In genomic region chr11:95384973-95385320, GRCm38 (mm10) we compare ENCODE assay signal across 8 mouse cellular contexts. TPM values are rescaled to one million over a fixed set of nuclear protein-coding genes. Genes with fewer than 3 reads are reported as not detected.
DNase-seq lines count a peak whose midpoint lies in the region; ATAC-seq and TF ChIP-seq lines count a peak whose summit lies in the region.

No protein-coding gene starts in this region.

- no peaks in the 10 kb centered on the region for H3K9me3 ChIP-seq in embryonic facial prominence, embryonic 13.5 days
- no peaks in the 10 kb centered on the region for H3K9me3 ChIP-seq in intestine, embryonic 15.5 days
- H3K9me3 ChIP-seq in neural tube, embryonic 12.5 days, result no peaks in the 10 kb centered on the region

- TF ChIP-seq CTCF in lung, adult 2 months (IDR thresholded peaks at IDR 0.05; ENCODE audit: insufficient read depth, low read length), result no peak

- H3K27ac ChIP-seq in embryonic facial prominence, embryonic 13.5 days, result peak overlapping the region; percentile 88
- peak overlapping the region; percentile 75 for H3K27ac ChIP-seq in intestine, embryonic 15.5 days
- H3K27ac ChIP-seq in neural tube, embryonic 12.5 days, result peak overlapping the region; percentile 65

- no peaks in the 10 kb centered on the region for H3K27me3 ChIP-seq in embryonic facial prominence, embryonic 13.5 days
- no peaks in the 10 kb centered on the region for H3K27me3 ChIP-seq in intestine, embryonic 15.5 days (replicated peaks)
- no peaks in the 10 kb centered on the region for H3K27me3 ChIP-seq in neural tube, embryonic 12.5 days (replicated peaks)

- H3K9ac ChIP-seq in embryonic facial prominence, embryonic 13.5 days, result peak overlapping the region; percentile 90
- peak overlapping the region; percentile 90 for H3K9ac ChIP-seq in intestine, embryonic 15.5 days
- H3K9ac ChIP-seq in neural tube, embryonic 12.5 days, result peak overlapping the region; percentile 73

- H3K4me3 ChIP-seq in lung, adult 2 months (replicated peaks; ENCODE audit: extremely low read depth, low read depth, low read length), result peak overlapping the region; percentile 87
- H3K4me3 ChIP-seq in embryonic facial prominence, embryonic 13.5 days, result peak overlapping the region; percentile 91
- peak overlapping the region; percentile 96 for H3K4me3 ChIP-seq in intestine, embryonic 15.5 days (replicated peaks)
- peak overlapping the region; percentile 70 for H3K4me3 ChIP-seq in neural tube, embryonic 12.5 days

- no peak for ATAC-seq in embryonic facial prominence, embryonic 13.5 days (ENCODE audit: insufficient number of reproducible peaks, insufficient read depth, low FRiP score, low TSS enrichment, low read depth)
- peak; percentile 10; the same call in 1 of the 2 replicates for ATAC-seq in intestine, embryonic 15.5 days
- peak; percentile 62; the same call in 1 of the 2 replicates for ATAC-seq in neural tube, embryonic 12.5 days (ENCODE audit: low FRiP score, low read depth)

- peak overlapping the region; percentile 65 for H3K4me2 ChIP-seq in embryonic facial prominence, embryonic 13.5 days
- H3K4me2 ChIP-seq in intestine, embryonic 15.5 days (replicated peaks), result peak overlapping the region; percentile 54
- peak overlapping the region; percentile 61 for H3K4me2 ChIP-seq in neural tube, embryonic 12.5 days (replicated peaks)

- 0% methylated on average over 14 of the region's 14 CpGs for WGBS in lung, adult 2 months
- under 1% methylated on average over 14 of the region's 14 CpGs for WGBS in embryonic facial prominence, embryonic 13.5 days
- WGBS in intestine, embryonic 15.5 days, result under 1% methylated on average over 14 of the region's 14 CpGs
- under 1% methylated on average over 14 of the region's 14 CpGs for WGBS in neural tube, embryonic 12.5 days

- H3K4me1 ChIP-seq in lung, adult 2 months (ENCODE audit: control insufficient read depth, insufficient read depth, low read length), result peaks cover 7% of the 10 kb centered on the region
- peaks cover 8% of the 10 kb centered on the region for H3K4me1 ChIP-seq in embryonic facial prominence, embryonic 13.5 days
- H3K4me1 ChIP-seq in intestine, embryonic 15.5 days (replicated peaks), result peaks cover 4% of the 10 kb centered on the region; the same call in 1 of the 2 replicates
- peaks cover 10% of the 10 kb centered on the region for H3K4me1 ChIP-seq in neural tube, embryonic 12.5 days

- no peak for TF ChIP-seq POLR2A in lung, adult 2 months (IDR thresholded peaks at IDR 0.05; ENCODE audit: borderline replicate concordance, extremely low read depth, low read depth, low read length)

- DNase-seq in lung, adult 2 months, result no peak
- DNase-seq in lung, postnatal 25 days (ENCODE audit: low spot score), result no peak
- no peak for DNase-seq in layer of hippocampus, postnatal 36 days
- no peak for DNase-seq in embryo, embryonic 10 days (ENCODE audit: low spot score)
- DNase-seq in retina, postnatal 1 day, result no peak

- H3K36me3 ChIP-seq in embryonic facial prominence, embryonic 13.5 days, result peaks cover 58% of the 10 kb centered on the region
- H3K36me3 ChIP-seq in intestine, embryonic 15.5 days, result peaks cover 21% of the 10 kb centered on the region
- peaks cover 45% of the 10 kb centered on the region for H3K36me3 ChIP-seq in neural tube, embryonic 12.5 days

RNA-seq across cellular contexts. Expression of gene Slc35b1, which starts 0.5 kb away (rescaled TPM):
- polyA plus RNA-seq in lung, adult 2 months (2012; rRNA removed), result 60.6 and 80.9 TPM in 2 replicates
- polyA plus RNA-seq in embryonic facial prominence, embryonic 13.5 days (2015; fragmentation: Nextera tagmentation; extraction: Ambion mirVana), result 120 and 133 TPM in 2 replicates
- polyA plus RNA-seq in intestine, embryonic 15.5 days (2015; fragmentation: Nextera tagmentation; extraction: Ambion mirVana), result 103 and 108 TPM in 2 replicates
- 127 and 129 TPM in 2 replicates for polyA plus RNA-seq in neural tube, embryonic 12.5 days (2016; fragmentation: Nextera tagmentation; extraction: Ambion mirVana)
- 10 to 100 TPM; 71.5 to 73.1 TPM for total RNA-seq in layer of hippocampus, postnatal 36 days (2021)

RNA-seq across cellular contexts. Expression of gene Spop, which starts 28.9 kb away (rescaled TPM):
- 70.1 and 125 TPM in 2 replicates for polyA plus RNA-seq in lung, adult 2 months (2012; rRNA removed)
- 147 and 185 TPM in 2 replicates for polyA plus RNA-seq in embryonic facial prominence, embryonic 13.5 days (2015; fragmentation: Nextera tagmentation; extraction: Ambion mirVana)
- 127 and 130 TPM in 2 replicates for polyA plus RNA-seq in intestine, embryonic 15.5 days (2015; fragmentation: Nextera tagmentation; extraction: Ambion mirVana)
- 202 and 207 TPM in 2 replicates for polyA plus RNA-seq in neural tube, embryonic 12.5 days (2016; fragmentation: Nextera tagmentation; extraction: Ambion mirVana)
- total RNA-seq in layer of hippocampus, postnatal 36 days (2021), result 100 to 1,000 TPM; 165 to 167 TPM

RNA-seq across cellular contexts. Expression of gene Fam117a, which starts 48.1 kb away (rescaled TPM):
- polyA plus RNA-seq in lung, adult 2 months (2012; rRNA removed), result 55.8 and 59.8 TPM in 2 replicates
- polyA plus RNA-seq in embryonic facial prominence, embryonic 13.5 days (2015; fragmentation: Nextera tagmentation; extraction: Ambion mirVana), result 13.3 and 17.4 TPM in 2 replicates
- polyA plus RNA-seq in intestine, embryonic 15.5 days (2015; fragmentation: Nextera tagmentation; extraction: Ambion mirVana), result 9.6 and 10.7 TPM in 2 replicates
- 8.7 and 9.4 TPM in 2 replicates for polyA plus RNA-seq in neural tube, embryonic 12.5 days (2016; fragmentation: Nextera tagmentation; extraction: Ambion mirVana)
- total RNA-seq in layer of hippocampus, postnatal 36 days (2021), result 1 to 10 TPM; 4.7 to 7.3 TPM
